Mouse (Mus musculus) liver, embryonic 11.5 days (tissue): ENCODE data around the gene Zfp146. TPM values are rescaled to one million over a fixed set of nuclear protein-coding genes. Genes with fewer than 3 reads are reported as not detected.

Experiments used
- ATAC-seq: fragments of 200-750 bp; cut with Nextera tagmentation; replicated peaks from 2 replicates; pipeline ENCODE4 v1.8.0; 2017; ENCODE audit warnings: moderate number of reproducible peaks, mild to moderate bottlenecking, moderate TSS enrichment, moderate library complexity; ENCODE audit not compliant: low FRiP score
- DNase-seq: peaks from one replicate; pipeline ENCODE4 v3.0.0-alpha.2; 2017; ENCODE audit warnings: low spot score
- H3K27ac ChIP-seq: fragments of 300-500 bp; sonication (generic); 2 replicates; pipeline ENCODE4 v1.5.1; 2014; ENCODE audit warnings: mild to moderate bottlenecking, low read depth, low read length, control low read depth
- H3K27me3 ChIP-seq: fragments of 300-500 bp; sonication (generic); replicated peaks from 2 replicates; pipeline ENCODE4 v1.6.1; 2014; ENCODE audit warnings: low read length, mixed read lengths; ENCODE audit not compliant: control insufficient read depth, insufficient read depth
- H3K36me3 ChIP-seq: fragments of 300-500 bp; sonication (generic); 2 replicates; pipeline ENCODE4 v1.6.1; 2014; ENCODE audit warnings: mild to moderate bottlenecking, low read length, moderate library complexity, mixed read lengths; ENCODE audit not compliant: control insufficient read depth, insufficient read depth
- H3K4me1 ChIP-seq: fragments of 300-500 bp; sonication (generic); replicated peaks from 2 replicates; pipeline ENCODE4 v1.6.1; 2014; ENCODE audit warnings: low read length, mixed read lengths; ENCODE audit not compliant: control insufficient read depth, insufficient read depth
- H3K4me2 ChIP-seq: fragments of 300-500 bp; sonication (generic); 2 replicates; pipeline ENCODE4 v1.6.1; 2014; ENCODE audit warnings: mild to moderate bottlenecking, control low read depth, moderate library complexity
- H3K4me3 ChIP-seq: fragments of 300-500 bp; sonication (generic); 2 replicates; pipeline ENCODE4 v1.5.1; 2014; ENCODE audit warnings: low read depth, low read length, control low read depth
- H3K9ac ChIP-seq: fragments of 300-500 bp; sonication (generic); 2 replicates; pipeline ENCODE4 v1.6.1; 2014; ENCODE audit warnings: low read depth, low read length, control low read depth
- H3K9me3 ChIP-seq: fragments of 300-500 bp; sonication (generic); 2 replicates; pipeline ENCODE4 v1.6.1; 2016; ENCODE audit warnings: low read length, inconsistent platforms, mixed read lengths; ENCODE audit not compliant: control insufficient read depth
- WGBS: fragments of 180-500 bp; shearing (Covaris S2); extraction: QIAGEN DNeasy Blood & Tissue Kit; methylation state at CpG from one replicate; pipeline ENCODE4 v1.1.7; 2014; 5-methylcytosine and 5-hydroxymethylcytosine counted together
- polyA plus RNA-seq: library from polyadenylated mRNA; unstranded; fragments of >200 nt; fragmentation: Nextera tagmentation; extraction: Ambion mirVana; gene quantifications from 2 replicates; pipeline ENCODE4 v1.2.1, GENCODE M21; 2014

Gene Zfp146
- polyA plus RNA-seq, 1 experiment from 2014 or later = 7.5 TPM

DNA sequence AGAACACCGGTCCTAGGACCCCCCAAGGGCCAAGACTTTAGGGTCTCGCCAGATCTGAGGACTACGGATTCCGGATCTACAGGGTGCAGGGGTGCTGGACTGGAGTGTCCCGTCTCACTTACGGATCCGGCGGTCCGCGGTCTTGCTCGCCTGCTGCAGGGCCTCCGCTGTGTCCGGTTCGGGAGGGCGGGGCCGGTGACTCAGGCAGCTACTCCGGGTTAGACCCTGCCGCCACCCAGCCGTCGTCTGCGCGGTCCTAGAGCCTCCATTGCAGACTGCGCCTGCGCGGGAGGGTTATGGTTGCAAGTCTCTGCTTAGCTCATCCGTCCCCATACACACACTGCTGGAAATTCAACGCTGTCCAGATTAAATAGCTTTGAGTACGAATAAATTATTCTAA lies 25.3 kb upstream of the Zfp146 start:
- H3K4me1 ChIP-seq = peaks cover 10% of the 10 kb centered on the region

DNA sequence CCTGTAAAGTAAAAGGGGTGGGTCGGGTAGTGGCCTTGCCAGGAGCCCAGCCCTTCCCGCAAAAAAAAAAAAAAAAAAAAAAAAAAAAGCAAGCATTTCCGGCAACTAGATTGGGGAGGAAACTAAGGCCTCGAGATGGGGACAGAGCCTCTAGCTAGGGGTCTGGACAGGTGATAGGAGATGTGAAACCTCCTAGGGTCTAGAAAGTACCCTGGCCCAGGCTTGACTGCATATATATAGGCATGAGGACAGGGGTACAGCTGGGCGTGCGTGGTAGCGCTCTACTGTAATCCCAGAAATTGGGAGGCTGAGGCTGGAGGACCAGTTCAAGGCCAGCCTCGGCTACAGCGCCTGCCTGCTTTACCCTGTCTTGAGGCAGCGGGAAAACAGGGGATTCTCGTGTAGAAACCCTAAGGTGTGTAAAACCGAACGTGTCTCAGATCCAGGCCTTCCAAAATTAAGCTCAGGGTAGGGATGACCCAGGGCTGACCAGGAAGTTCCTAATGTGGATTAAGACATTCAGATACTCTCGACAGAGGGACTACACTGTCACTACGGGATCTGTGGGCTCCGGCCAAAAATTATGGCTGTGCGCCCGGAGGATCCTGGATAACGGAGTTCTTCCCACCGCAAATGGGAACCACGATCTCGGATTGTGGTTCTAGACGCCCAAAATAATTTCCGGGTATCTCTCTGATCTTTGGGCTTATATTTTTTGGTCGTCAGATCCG lies 24.7 kb upstream of the Zfp146 start:
- Histone ChIP-seq H3K9ac (peak overlapping the region; percentile 77), H3K36me3 (peaks cover 11% of the 10 kb centered on the region; the same call in 1 of the 2 replicates), H3K27ac (peak overlapping the region; percentile 82), H3K4me2 (peak overlapping the region; percentile 84), H3K4me1 (peaks cover 10% of the 10 kb centered on the region), H3K4me3 (peak overlapping the region; percentile 64), H3K27me3 (no peaks in the 10 kb centered on the region), H3K9me3 (no peaks in the 10 kb centered on the region)
- no peak for DNase-seq
- ATAC-seq = peak; percentile 50
- WGBS = under 1% methylated on average over 25 of the region's 26 CpGs

More for the DNA sequence above, 25.3 kb upstream of the Zfp146 start:
- Histone ChIP-seq H3K9ac (peak overlapping the region; percentile 77), H3K9me3 (no peaks in the 10 kb centered on the region), H3K27me3 (no peaks in the 10 kb centered on the region), H3K36me3 (peaks cover 10% of the 10 kb centered on the region; the same call in 1 of the 2 replicates), H3K27ac (peak overlapping the region; percentile 82), H3K4me2 (peak overlapping the region; percentile 84), H3K4me3 (peak overlapping the region; percentile 64)
- DNase-seq (peak; percentile 98), ATAC-seq (peak; percentile 89)
- WGBS = under 1% methylated on average over 28 of the region's 28 CpGs

DNA sequence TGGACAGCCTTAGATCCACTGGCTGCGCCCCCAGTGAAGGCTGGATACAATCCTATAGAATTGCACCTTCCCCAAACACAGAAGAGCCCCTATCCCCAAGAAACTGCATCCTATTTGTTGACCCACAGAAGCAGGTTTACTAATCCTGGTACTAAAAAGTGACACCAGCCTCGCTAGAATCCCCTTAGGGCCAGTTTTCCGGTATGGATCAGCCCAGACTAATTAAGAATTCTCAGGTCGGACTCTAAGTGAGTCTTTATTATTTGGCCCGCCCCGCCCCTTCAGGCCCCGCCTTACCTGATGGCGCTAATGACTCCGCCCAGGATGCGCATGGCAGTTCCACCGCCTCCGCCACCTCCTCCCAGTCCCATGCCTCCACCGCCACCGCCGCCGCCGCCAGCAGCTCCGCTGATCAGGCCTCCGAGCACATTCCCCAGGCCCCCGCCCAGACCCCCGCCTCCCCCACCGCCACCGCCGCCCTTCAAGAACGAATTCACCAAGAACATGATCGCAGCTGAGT lies 24.1 kb upstream of the Zfp146 start:
- WGBS = 2% methylated on average over 26 of the region's 26 CpGs
- Histone ChIP-seq H3K4me3 (peak overlapping the region; percentile 64), H3K27me3 (no peaks in the 10 kb centered on the region), H3K9ac (peak overlapping the region; percentile 77), H3K4me1 (peaks cover 10% of the 10 kb centered on the region), H3K4me2 (peak overlapping the region; percentile 84), H3K36me3 (peaks cover 16% of the 10 kb centered on the region), H3K27ac (peak overlapping the region; percentile 82), H3K9me3 (no peaks in the 10 kb centered on the region)
- ATAC-seq = peak; percentile 78
- peak; percentile 88 for DNase-seq

DNA sequence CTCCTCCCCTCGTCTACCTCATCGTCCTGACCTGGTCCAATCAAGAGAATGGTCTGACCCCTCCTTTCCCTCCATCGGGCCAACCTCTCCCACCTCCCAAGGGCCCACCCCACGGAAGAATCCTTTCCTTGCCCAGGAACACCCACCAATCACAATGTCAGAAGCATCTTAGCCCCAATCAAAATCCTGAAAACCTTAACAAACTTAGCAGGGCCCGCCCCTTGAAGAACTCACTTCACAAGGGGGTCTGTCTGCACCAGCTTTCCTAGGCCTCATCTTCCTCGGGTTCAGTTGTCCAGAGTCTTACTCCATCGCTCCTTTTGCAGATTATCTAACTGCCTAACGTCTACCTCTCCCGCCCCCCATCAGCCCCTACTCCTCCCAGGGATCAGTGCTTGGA lies 23.5 kb upstream of the Zfp146 start:
- 51% methylated on average over 9 of the region's 9 CpGs for WGBS
- peak overlapping the region; percentile 36; the same call in 1 of the 2 replicates for H3K27ac ChIP-seq

DNA sequence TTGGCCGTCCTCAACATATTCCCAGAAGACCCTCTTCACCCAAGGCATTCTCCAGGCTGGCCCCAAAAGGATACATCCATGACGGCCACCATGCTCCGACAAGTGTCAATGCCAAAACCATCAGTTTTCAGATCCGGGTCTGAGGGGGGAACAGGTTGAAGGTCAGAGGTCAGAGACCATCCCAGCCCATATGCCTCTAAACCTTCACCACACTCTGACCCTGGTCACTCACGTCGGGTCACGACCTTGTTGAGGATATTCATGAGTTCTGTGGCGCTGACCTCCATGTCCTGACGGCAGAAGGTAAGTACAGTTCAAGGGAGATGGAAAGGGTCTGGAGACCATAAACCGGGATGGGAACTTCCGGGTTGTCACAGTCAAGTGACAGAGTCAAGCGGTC lies 22.5 kb upstream of the Zfp146 start:
- Histone ChIP-seq H3K4me3 (no peak overlapping the region), H3K36me3 (peaks cover 30% of the 10 kb centered on the region), H3K4me1 (peaks cover 10% of the 10 kb centered on the region), H3K9me3 (no peaks in the 10 kb centered on the region), H3K9ac (no peak overlapping the region), H3K27me3 (no peaks in the 10 kb centered on the region), H3K27ac (no peak overlapping the region), H3K4me2 (no peak overlapping the region)
- DNase-seq = no peak
- ATAC-seq = no peak
- WGBS = 87% methylated on average over 12 of the region's 12 CpGs

More for the DNA sequence above, 23.5 kb upstream of the Zfp146 start:
- Histone ChIP-seq H3K4me1 (peaks cover 10% of the 10 kb centered on the region), H3K4me2 (peak overlapping the region; percentile 84), H3K9me3 (no peaks in the 10 kb centered on the region), H3K36me3 (peaks cover 22% of the 10 kb centered on the region), H3K4me3 (peak overlapping the region; percentile 64), H3K9ac (peak overlapping the region; percentile 77; the same call in 1 of the 2 replicates), H3K27me3 (no peaks in the 10 kb centered on the region)
- ATAC-seq = no peak
- DNase-seq = no peak

DNA sequence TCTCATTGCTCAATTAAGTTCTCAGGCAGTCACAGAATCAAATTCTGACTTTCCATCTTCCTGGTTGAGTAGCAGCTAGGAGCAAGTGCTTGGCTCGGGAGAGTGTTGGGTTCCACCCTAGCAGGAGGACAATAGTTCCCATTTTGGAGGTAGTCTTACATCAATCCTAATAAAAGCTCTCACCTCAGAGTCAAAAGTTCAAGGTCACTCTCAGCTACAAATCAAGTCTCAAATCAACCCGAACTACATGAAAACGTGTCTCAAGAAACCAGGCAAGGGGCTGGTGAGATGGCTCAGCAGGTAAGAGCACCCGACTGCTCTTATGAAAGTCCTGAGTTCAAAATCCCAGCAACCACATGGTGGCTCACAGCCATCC lies 19.6 kb upstream of the Zfp146 start:
- Histone ChIP-seq H3K9ac (no peak overlapping the region), H3K4me1 (peaks cover 17% of the 10 kb centered on the region), H3K27me3 (no peaks in the 10 kb centered on the region), H3K4me2 (no peak overlapping the region), H3K4me3 (no peak overlapping the region), H3K27ac (no peak overlapping the region), H3K9me3 (no peaks in the 10 kb centered on the region), H3K36me3 (peaks cover 39% of the 10 kb centered on the region)
- no peak for DNase-seq
- 81% methylated on average over 4 of the region's 4 CpGs for WGBS
- ATAC-seq = no peak

DNA sequence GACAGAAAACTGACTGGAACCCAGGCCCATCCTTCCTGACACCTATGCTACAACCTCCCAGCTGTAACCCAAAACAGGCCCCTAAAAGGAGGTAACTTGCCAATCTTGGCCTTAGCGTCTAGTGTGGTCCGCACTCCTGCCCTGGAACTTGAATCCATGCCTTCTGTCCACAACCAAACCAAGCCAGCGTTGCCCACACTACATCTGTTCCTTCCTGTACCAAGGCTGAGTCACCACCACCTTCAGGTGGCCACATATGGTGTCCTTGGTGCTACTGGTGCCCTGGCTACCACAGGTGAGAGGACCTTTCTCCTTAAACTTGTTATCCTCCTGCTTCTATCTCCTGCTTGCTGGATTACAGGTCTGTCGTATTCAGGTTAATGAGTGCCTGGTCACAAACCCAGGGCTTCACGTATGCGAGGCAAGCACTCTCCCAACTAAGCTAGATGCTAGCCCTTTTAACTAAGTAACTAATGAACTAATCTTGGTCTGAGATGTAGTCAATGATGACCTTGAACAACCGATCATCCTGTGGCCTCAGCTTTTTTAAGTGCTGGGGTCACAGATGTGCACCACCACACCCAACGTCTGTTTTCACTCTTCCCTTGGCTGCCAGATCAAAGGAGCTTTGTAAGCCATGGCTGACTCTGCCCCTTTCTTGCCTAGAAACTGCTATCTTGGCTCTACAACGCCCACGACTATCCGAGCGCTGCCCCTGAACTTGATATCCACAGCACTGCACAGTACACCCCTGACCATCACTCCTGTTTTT lies 19.0 kb upstream of the Zfp146 start:
- ATAC-seq (no peak), DNase-seq (no peak)
- H3K27ac ChIP-seq = no peak overlapping the region
- peaks cover 21% of the 10 kb centered on the region for H3K4me1 ChIP-seq
- no peak overlapping the region for H3K4me2 ChIP-seq
- H3K36me3 ChIP-seq = peaks cover 39% of the 10 kb centered on the region
- no peaks in the 10 kb centered on the region for H3K27me3 ChIP-seq
- H3K4me3 ChIP-seq = no peak overlapping the region
- 84% methylated on average over 12 of the region's 12 CpGs for WGBS
- H3K9ac ChIP-seq = no peak overlapping the region
- no peaks in the 10 kb centered on the region for H3K9me3 ChIP-seq

DNA sequence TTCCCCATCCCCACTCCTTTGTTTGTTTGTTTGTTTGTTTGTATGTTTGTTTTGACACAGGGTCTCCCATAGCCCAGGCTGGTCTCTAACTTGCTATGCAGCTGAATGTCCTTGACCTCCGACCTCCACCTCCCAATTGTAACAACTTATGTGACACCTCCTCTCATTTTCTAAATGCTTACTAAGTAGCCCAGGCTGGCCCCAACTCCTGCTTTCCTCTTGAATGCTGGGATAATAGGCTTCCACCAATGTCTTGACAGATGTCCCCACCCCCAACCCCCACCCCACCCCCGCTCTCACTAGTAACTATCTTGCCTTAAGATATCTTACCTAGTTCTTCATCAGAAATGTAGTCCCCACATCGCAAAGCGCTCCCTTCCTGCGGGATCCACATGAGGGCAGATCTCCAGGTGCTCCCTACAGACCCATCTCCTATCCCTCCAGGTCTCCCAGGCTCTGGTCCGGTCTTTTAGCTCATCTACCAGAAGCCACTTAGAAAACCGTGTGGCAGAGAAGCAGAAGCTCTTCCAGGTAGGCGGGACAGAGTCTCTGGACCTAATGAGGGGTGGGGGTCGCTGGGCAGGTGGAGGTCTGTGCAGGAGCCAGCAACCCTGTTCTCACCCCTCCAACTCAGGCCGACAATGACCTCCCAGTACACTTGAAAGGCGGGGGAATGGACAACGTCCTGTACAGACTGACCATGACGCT lies 15.2 kb upstream of the Zfp146 start:
- Histone ChIP-seq H3K36me3 (peaks cover 29% of the 10 kb centered on the region), H3K27me3 (no peaks in the 10 kb centered on the region), H3K9me3 (no peaks in the 10 kb centered on the region), H3K27ac (no peak overlapping the region), H3K4me2 (peak overlapping the region; percentile 67), H3K9ac (no peak overlapping the region), H3K4me1 (peaks cover 11% of the 10 kb centered on the region), H3K4me3 (no peak overlapping the region)
- WGBS = 70% methylated on average over 13 of the region's 13 CpGs
- DNase-seq (no peak), ATAC-seq (no peak)
